Mouse (Mus musculus) CH12.LX (cell line): ENCODE measurements around the gene Zfp651. TPM values are rescaled to one million over a fixed set of nuclear protein-coding genes. Genes with fewer than 3 reads are reported as not detected.

ENCODE experiments used
- DNase-seq: peaks from one replicate; pipeline ENCODE4 v3.0.0-alpha.2; 2013; ENCODE audit errors: extremely low read depth
- H3K27ac ChIP-seq: 2 replicates; pipeline ENCODE4 v1.5.1; 2012; ENCODE audit warnings: low read depth, mild to moderate bottlenecking, control low read depth, moderate library complexity; ENCODE audit not compliant: insufficient read depth
- H3K27me3 ChIP-seq: replicated peaks from 2 replicates; pipeline ENCODE3; 2012; ENCODE audit warnings: inconsistent platforms
- H3K36me3 ChIP-seq, 2 experiments: replicated peaks in 1 of 2; 2 replicates each; pipeline versions ENCODE3 to v1.6.1; 2012; ENCODE audit warnings: inconsistent platforms in 1 of 2, low read length in 1 of 2, mild to moderate bottlenecking in 1 of 2, mixed read lengths in 1 of 2, moderate library complexity in 1 of 2; ENCODE audit not compliant: control insufficient read depth in 1 of 2, insufficient read depth in 1 of 2
- H3K4me1 ChIP-seq, 2 experiments: 2 replicates each; pipeline ENCODE4 v1.6.1; 2012; ENCODE audit warnings: inconsistent platforms in 1 of 2, moderate library complexity in 1 of 2; ENCODE audit not compliant: insufficient read depth in 2 of 2, control insufficient read depth in 1 of 2
- H3K4me2 ChIP-seq: 2 replicates; pipeline ENCODE4 v1.6.1; 2012; ENCODE audit warnings: low read depth, mild to moderate bottlenecking, control low read depth; ENCODE audit not compliant: poor library complexity, insufficient read depth, severe bottlenecking
- H3K4me3 ChIP-seq, 3 experiments: fragments of 150-350 bp in 1 of 3; sonication (generic) in 1 of 3; replicated peaks in 1 of 3; 2 replicates each; pipeline versions ENCODE3 to v1.5.1; 2011 to 2012; ENCODE audit warnings: low read depth in 2 of 3, low read length in 2 of 3, mild to moderate bottlenecking in 2 of 3, moderate library complexity in 2 of 3, control low read depth in 1 of 3, improper control_type of control experiment in 1 of 3, inconsistent platforms in 1 of 3, mixed read lengths in 1 of 3; ENCODE audit not compliant: poor library complexity in 1 of 3
- H3K79me2 ChIP-seq: replicated peaks from 2 replicates; pipeline ENCODE4 v1.6.1; 2012; ENCODE audit warnings: mild to moderate bottlenecking, moderate library complexity; ENCODE audit not compliant: control insufficient read depth, poor library complexity, insufficient read depth, severe bottlenecking; ENCODE audit errors: extremely low read depth
- H3K9ac ChIP-seq: 2 replicates; pipeline ENCODE4 v1.6.1; 2012; ENCODE audit warnings: low read depth, mild to moderate bottlenecking, control low read depth, moderate library complexity; ENCODE audit not compliant: insufficient read depth
- H3K9me3 ChIP-seq: replicated peaks from 2 replicates; pipeline ENCODE3; 2012; ENCODE audit warnings: low read length, inconsistent platforms, mixed read lengths
- CHD2 ChIP-seq: IDR thresholded peaks from 2 replicates; pipeline ENCODE4 v1.6.1; 2011; ENCODE audit warnings: low read length, improper control_type of control experiment
- E2F4 ChIP-seq: IDR thresholded peaks from 2 replicates; pipeline ENCODE4 v1.6.1; 2011; ENCODE audit warnings: low read depth, low read length, improper control_type of control experiment; ENCODE audit not compliant: insufficient replicate concordance
- EP300 ChIP-seq: IDR thresholded peaks from 2 replicates; pipeline ENCODE4 v1.6.1; 2011; ENCODE audit warnings: low read length, improper control_type of control experiment
- ETS1 ChIP-seq: conservative IDR thresholded peaks from 2 replicates; pipeline ENCODE4 v1.6.1; 2012; ENCODE audit warnings: low read depth, mild to moderate bottlenecking, inconsistent platforms, low read length, improper control_type of control experiment, moderate library complexity
- GABPA ChIP-seq: IDR thresholded peaks from 2 replicates; pipeline ENCODE4 v1.6.1; 2012; ENCODE audit warnings: low read depth, low read length, improper control_type of control experiment, inconsistent platforms; ENCODE audit not compliant: insufficient replicate concordance
- HCFC1 ChIP-seq: IDR thresholded peaks from 2 replicates; pipeline ENCODE4 v1.6.1; 2012; ENCODE audit warnings: low read depth, mild to moderate bottlenecking, inconsistent platforms, low read length, improper control_type of control experiment
- JUN ChIP-seq: IDR thresholded peaks from 2 replicates; pipeline ENCODE4 v1.6.1; 2011; ENCODE audit warnings: low read depth, mild to moderate bottlenecking, low read length, improper control_type of control experiment, moderate library complexity; ENCODE audit not compliant: insufficient read depth
- MAX ChIP-seq: IDR thresholded peaks from 2 replicates; pipeline ENCODE4 v1.6.1; 2011; ENCODE audit warnings: low read length, improper control_type of control experiment
- MXI1 ChIP-seq: IDR thresholded peaks from 2 replicates; pipeline ENCODE4 v1.6.1; 2011; ENCODE audit warnings: mild to moderate bottlenecking, low read depth, low read length, improper control_type of control experiment
- NELFE ChIP-seq: IDR thresholded peaks from 2 replicates; pipeline ENCODE4 v1.6.1; 2011; ENCODE audit warnings: low read depth, low read length, improper control_type of control experiment
- NRF1 ChIP-seq: IDR thresholded peaks from 2 replicates; pipeline ENCODE4 v1.6.1; 2014; ENCODE audit warnings: low read depth, mild to moderate bottlenecking, inconsistent platforms, low read length, improper control_type of control experiment, moderate library complexity
- POLR2A ChIP-seq: IDR thresholded peaks from 2 replicates; pipeline ENCODE4 v1.6.1; 2011; ENCODE audit warnings: low read depth, mild to moderate bottlenecking, improper control_type of control experiment, low read length
- POLR2AphosphoS2 ChIP-seq: IDR thresholded peaks from 2 replicates; pipeline ENCODE4 v1.6.1; 2011; ENCODE audit warnings: low read depth, low read length, improper control_type of control experiment
- RAD21 ChIP-seq: IDR thresholded peaks from 2 replicates; pipeline ENCODE4 v1.6.1; 2011; ENCODE audit warnings: low read depth, mild to moderate bottlenecking, low read length, improper control_type of control experiment, moderate library complexity
- RCOR1 ChIP-seq: conservative IDR thresholded peaks from 2 replicates; pipeline ENCODE4 v1.6.1; 2012; ENCODE audit warnings: low read depth, mild to moderate bottlenecking, inconsistent platforms, low read length, improper control_type of control experiment
- TBP ChIP-seq: conservative IDR thresholded peaks from 2 replicates; pipeline ENCODE4 v1.6.1; 2011; ENCODE audit warnings: low read depth, low read length, improper control_type of control experiment
- TCF12 ChIP-seq: IDR thresholded peaks from 2 replicates; pipeline ENCODE4 v1.6.1; 2014; ENCODE audit warnings: low read depth, mild to moderate bottlenecking, inconsistent platforms, low read length, improper control_type of control experiment
- UBTF ChIP-seq: IDR thresholded peaks from 2 replicates; pipeline ENCODE4 v1.6.1; 2012; ENCODE audit warnings: low read depth, mild to moderate bottlenecking, inconsistent platforms, low read length, improper control_type of control experiment, moderate library complexity
- USF1 ChIP-seq: IDR thresholded peaks from 2 replicates; pipeline ENCODE4 v1.6.1; 2014; ENCODE audit warnings: low read depth, mild to moderate bottlenecking, inconsistent platforms, low read length, improper control_type of control experiment
- USF2 ChIP-seq: conservative IDR thresholded peaks from 2 replicates; pipeline ENCODE4 v1.6.1; 2011; ENCODE audit warnings: low read depth, low read length, improper control_type of control experiment
- ZKSCAN1 ChIP-seq: IDR thresholded peaks from 2 replicates; pipeline ENCODE4 v1.6.1; 2012; ENCODE audit warnings: low read depth, inconsistent platforms, low read length, improper control_type of control experiment, borderline replicate concordance
- dilution Hi-C: fragments of 300-500 bp; cut with MboI; formaldehyde crosslinking; loops from 2 replicates; pipeline ENCODE4 v1.14.3; 2020; ENCODE audit warnings: low sequenced_read_pairs; ENCODE audit not compliant: extremely low pct_unique_long_range_greater_than_20kb, extremely low pct_ligation_motif_present
- in situ Hi-C: fragments of 300-500 bp; cut with MboI; formaldehyde crosslinking; loops from 3 replicates; pipeline ENCODE4 v1.14.3; 2019; ENCODE audit warnings: low sequenced_read_pairs, low pct_ligation_motif_present, low pct_unique_long_range_greater_than_20kb, mixed read lengths
- polyA plus RNA-seq: library from polyadenylated mRNA; unstranded; fragments of >175 nt; gene quantifications from 2 replicates; pipeline ENCODE4 v1.2.1, GENCODE M21; 2012; ENCODE audit warnings: low read depth; ENCODE audit not compliant: insufficient read length
- total RNA-seq, 2 experiments: library from RNA; depleted of rRNA; stranded (reverse); fragments of 300-350 nt in 1 of 2; fragments of >200 nt in 1 of 2; gene quantifications; 2 replicates each; pipeline ENCODE4 v1.2.3; 2012 to 2014

Zfp651 gene
- total and polyA plus RNA-seq, 3 experiments: 0.07 to 0.20 (median 0.13) TPM

DNA sequence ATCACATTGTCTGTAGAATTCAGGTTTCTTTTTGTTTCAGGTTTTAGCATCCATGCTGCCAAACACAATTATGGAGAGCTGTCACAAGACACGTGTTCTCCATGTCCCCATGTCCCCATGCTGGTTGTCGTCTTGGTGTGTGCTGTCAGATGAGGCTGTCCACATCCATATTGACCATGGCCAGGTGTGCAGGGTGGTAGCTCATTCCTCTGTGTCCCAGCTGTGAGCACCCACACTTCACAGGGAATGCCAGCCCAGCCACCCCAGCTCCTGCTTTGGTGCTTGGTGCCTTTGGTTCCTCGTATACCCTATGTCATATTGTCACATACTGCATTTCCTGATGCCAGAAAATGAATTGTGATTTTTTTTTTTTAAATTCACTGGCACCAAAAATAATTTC lies 4.5 kb upstream of the Zfp651 start:
- H3K36me3 ChIP-seq: peaks cover 77 to 98% of the 10 kb centered on the region in 2 experiments
- no peaks in the 10 kb centered on the region for H3K27me3 ChIP-seq
- in situ Hi-C loops: no loop called here
- H3K9ac ChIP-seq: no peak overlapping the region
- no peak for DNase-seq
- dilution Hi-C loops: no loop called here
- no peaks in the 10 kb centered on the region for H3K4me1 ChIP-seq
- no peak for TF ChIP-seq TBP
- H3K4me3 ChIP-seq: no peak overlapping the region
- peaks cover 17% of the 10 kb centered on the region for H3K9me3 ChIP-seq
- no peaks in the 10 kb centered on the region for H3K79me2 ChIP-seq
- no peak overlapping the region for H3K4me2 ChIP-seq
- H3K27ac ChIP-seq: no peak overlapping the region

DNA sequence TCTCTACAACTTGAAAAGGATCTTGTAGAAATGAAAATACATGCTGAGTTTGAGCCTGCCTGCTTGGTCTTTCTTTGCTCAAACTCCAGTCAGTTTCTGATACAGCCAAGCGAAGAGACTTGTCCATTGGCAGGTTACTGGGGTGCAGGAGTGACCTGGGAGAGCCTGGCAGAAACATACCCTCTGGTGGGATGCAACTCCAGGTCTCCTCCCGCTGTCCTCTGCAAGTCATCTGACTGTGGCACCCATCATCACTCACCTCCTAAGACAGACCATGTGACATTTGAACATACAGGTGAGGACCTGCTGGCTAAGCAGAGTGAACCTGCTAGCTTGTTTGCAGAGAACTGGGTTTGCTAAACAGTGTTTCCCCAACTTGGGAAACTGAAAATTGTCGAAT lies 2.3 kb upstream of the Zfp651 start:
- no peaks in the 10 kb centered on the region for H3K79me2 ChIP-seq
- dilution Hi-C loops (no loop called here), in situ Hi-C loops (no loop called here)
- peaks cover 55 to 79% of the 10 kb centered on the region in 2 experiments for H3K36me3 ChIP-seq
- no peak overlapping the region for H3K9ac ChIP-seq
- H3K9me3 ChIP-seq: peaks cover 27% of the 10 kb centered on the region
- peaks cover 0 to 7% of the 10 kb centered on the region in 2 experiments; a peak in 1 of 4 replicates for H3K4me1 ChIP-seq
- H3K27ac ChIP-seq: no peak overlapping the region
- no peak overlapping the region for H3K4me3 ChIP-seq
- no peaks in the 10 kb centered on the region for H3K27me3 ChIP-seq
- no peak overlapping the region for H3K4me2 ChIP-seq
- no peak for DNase-seq
- TF ChIP-seq POLR2AphosphoS2 (no peak), USF1 (no peak), UBTF (no peak), RAD21 (no peak), ZKSCAN1 (no peak), GABPA (no peak), JUN (no peak), POLR2A (no peak), E2F4 (no peak), NRF1 (no peak), CHD2 (no peak), TCF12 (no peak), HCFC1 (no peak), EP300 (no peak), MXI1 (no peak), RCOR1 (no peak), USF2 (no peak), ETS1 (no peak), MAX (no peak), NELFE (no peak)
